Mouse (Mus musculus) brain, embryonic 14.5 days (tissue): ENCODE measurements around the gene Arhgap19.

Experiments
- CTCF ChIP-seq: fragments of 200-500 bp; IDR thresholded peaks from 2 replicates; pipeline ENCODE4 v1.5.1; 2012; ENCODE audit warnings: inconsistent platforms, mild to moderate bottlenecking, moderate library complexity, borderline replicate concordance; ENCODE audit not compliant: insufficient read depth, insufficient read length; ENCODE audit errors: extremely low read depth
- POLR2A ChIP-seq: fragments of 200-500 bp; IDR thresholded peaks from 2 replicates; pipeline ENCODE4 v1.6.1; 2012; ENCODE audit warnings: mild to moderate bottlenecking, inconsistent platforms, borderline replicate concordance; ENCODE audit not compliant: poor library complexity, insufficient read depth, insufficient read length, severe bottlenecking; ENCODE audit errors: extremely low read depth

GRCm38 (mm10) chr19:41792934-41793486 lies 8.8 kb downstream of the Arhgap19 start:
- TF ChIP-seq CTCF = no peak
- no peak for TF ChIP-seq POLR2A
